Mouse (Mus musculus) forebrain, embryonic 15.5 days (tissue): ENCODE results near the gene Ccr7. TPM values are rescaled to one million over a fixed set of nuclear protein-coding genes. Genes with fewer than 3 reads are reported as not detected.

Experiments used
- ATAC-seq: fragments of 200-750 bp; cut with Nextera tagmentation; replicated peaks from 2 replicates; pipeline ENCODE4 v1.8.0; 2017; ENCODE audit warnings: mild to moderate bottlenecking, moderate TSS enrichment, moderate library complexity
- H3K27ac ChIP-seq: fragments of 300-500 bp; sonication (generic); replicated peaks from 2 replicates; pipeline ENCODE4 v1.5.1; 2015; ENCODE audit warnings: mild to moderate bottlenecking, inconsistent platforms
- H3K27me3 ChIP-seq: fragments of 300-500 bp; sonication (generic); 2 replicates; pipeline ENCODE4 v1.6.1; 2015; ENCODE audit warnings: inconsistent platforms
- H3K36me3 ChIP-seq: fragments of 300-500 bp; sonication (generic); 2 replicates; pipeline ENCODE4 v1.6.1; 2015; ENCODE audit warnings: mild to moderate bottlenecking, inconsistent platforms
- H3K4me1 ChIP-seq: fragments of 300-500 bp; sonication (generic); 2 replicates; pipeline ENCODE4 v1.6.1; 2015; ENCODE audit warnings: inconsistent platforms
- H3K4me2 ChIP-seq: fragments of 300-500 bp; sonication (generic); replicated peaks from 2 replicates; pipeline ENCODE4 v1.6.1; 2015; ENCODE audit warnings: mild to moderate bottlenecking, inconsistent platforms
- H3K4me3 ChIP-seq: fragments of 300-500 bp; sonication (generic); 2 replicates; pipeline ENCODE4 v1.5.1; 2015; ENCODE audit warnings: mild to moderate bottlenecking, inconsistent platforms
- H3K9ac ChIP-seq: fragments of 300-500 bp; sonication (generic); replicated peaks from 2 replicates; pipeline ENCODE4 v1.6.1; 2015; ENCODE audit warnings: mild to moderate bottlenecking, inconsistent platforms
- H3K9me3 ChIP-seq: fragments of 300-500 bp; sonication (generic); 2 replicates; pipeline ENCODE4 v1.6.1; 2016; ENCODE audit warnings: inconsistent platforms
- WGBS: fragments of 180-500 bp; shearing (Covaris S2); methylation state at CpG from one replicate; pipeline ENCODE4 v1.1.7; 2015; ENCODE audit warnings: mixed read lengths; 5-methylcytosine and 5-hydroxymethylcytosine counted together
- polyA plus RNA-seq: library from polyadenylated mRNA; unstranded; fragments of >200 nt; fragmentation: Nextera tagmentation; extraction: Ambion mirVana; gene quantifications from 2 replicates; pipeline ENCODE4 v1.2.1, GENCODE M21; 2015

Ccr7 gene
- polyA plus RNA-seq, 1 experiment from 2014 or later = not detected

GRCm38 (mm10) chr11:99104609-99105410 lies 50.1 kb downstream of the Ccr7 start:
- 89% methylated on average over 9 of the region's 9 CpGs for WGBS
- Histone ChIP-seq H3K36me3 (no peaks in the 10 kb centered on the region), H3K9ac (no peak overlapping the region), H3K4me3 (no peak overlapping the region), H3K9me3 (no peaks in the 10 kb centered on the region), H3K4me2 (no peak overlapping the region), H3K4me1 (no peaks in the 10 kb centered on the region), H3K27ac (no peak overlapping the region), H3K27me3 (no peaks in the 10 kb centered on the region)
- no peak for ATAC-seq

GRCm38 (mm10) chr11:99102575-99103270 lies 52.2 kb downstream of the Ccr7 start:
- 87% methylated on average over 9 of the region's 9 CpGs for WGBS
- ATAC-seq = no peak
- no peaks in the 10 kb centered on the region for H3K9me3 ChIP-seq
- no peaks in the 10 kb centered on the region for H3K36me3 ChIP-seq
- no peak overlapping the region for H3K4me2 ChIP-seq
- H3K4me3 ChIP-seq = no peak overlapping the region
- H3K9ac ChIP-seq = no peak overlapping the region
- no peak overlapping the region for H3K27ac ChIP-seq
- H3K4me1 ChIP-seq = no peaks in the 10 kb centered on the region
- H3K27me3 ChIP-seq = no peaks in the 10 kb centered on the region

GRCm38 (mm10) chr11:99101693-99102092 lies 53.2 kb downstream of the Ccr7 start:
- no peak overlapping the region for H3K4me2 ChIP-seq
- H3K4me3 ChIP-seq = no peak overlapping the region
- H3K27me3 ChIP-seq = no peaks in the 10 kb centered on the region
- no peaks in the 10 kb centered on the region for H3K4me1 ChIP-seq
- no peak for ATAC-seq
- WGBS = 86% methylated on average over 8 of the region's 8 CpGs
- H3K9me3 ChIP-seq = no peaks in the 10 kb centered on the region
- no peaks in the 10 kb centered on the region for H3K36me3 ChIP-seq
- no peak overlapping the region for H3K9ac ChIP-seq
- H3K27ac ChIP-seq = no peak overlapping the region

GRCm38 (mm10) chr11:99100215-99100614 lies 54.7 kb downstream of the Ccr7 start:
- Histone ChIP-seq H3K4me3 (no peak overlapping the region), H3K27ac (no peak overlapping the region), H3K27me3 (no peaks in the 10 kb centered on the region), H3K9ac (no peak overlapping the region), H3K36me3 (no peaks in the 10 kb centered on the region), H3K4me1 (no peaks in the 10 kb centered on the region), H3K4me2 (no peak overlapping the region), H3K9me3 (no peaks in the 10 kb centered on the region)
- ATAC-seq = no peak
- WGBS = 87% methylated on average over 5 of the region's 5 CpGs

- no peaks in the 10 kb centered on the region for H3K9me3 ChIP-seq
- no peaks in the 10 kb centered on the region for H3K27me3 ChIP-seq
- WGBS = 82% methylated on average over 7 of the region's 7 CpGs
These were observed 55.4 kb downstream of the Ccr7 start for GRCm38 (mm10) chr11:99099516-99099915.

GRCm38 (mm10) chr11:99098924-99099323 lies 56.0 kb downstream of the Ccr7 start:
- 91% methylated on average over 9 of the region's 9 CpGs for WGBS
- H3K4me2 ChIP-seq = no peak overlapping the region
- no peaks in the 10 kb centered on the region for H3K27me3 ChIP-seq
- H3K4me1 ChIP-seq = no peaks in the 10 kb centered on the region
- H3K36me3 ChIP-seq = no peaks in the 10 kb centered on the region
- ATAC-seq = no peak
- H3K9me3 ChIP-seq = no peaks in the 10 kb centered on the region
- H3K27ac ChIP-seq = no peak overlapping the region
- H3K4me3 ChIP-seq = no peak overlapping the region
- H3K9ac ChIP-seq = no peak overlapping the region

More at GRCm38 (mm10) chr11:99099516-99099915, 55.4 kb downstream of the Ccr7 start:
- no peaks in the 10 kb centered on the region for H3K4me1 ChIP-seq
- H3K4me2 ChIP-seq = no peak overlapping the region
- H3K9ac ChIP-seq = no peak overlapping the region
- no peak overlapping the region for H3K27ac ChIP-seq
- ATAC-seq = no peak
- H3K4me3 ChIP-seq = no peak overlapping the region
- no peaks in the 10 kb centered on the region for H3K36me3 ChIP-seq

GRCm38 (mm10) chr11:99096996-99097774 lies 57.7 kb downstream of the Ccr7 start:
- 72% methylated on average over 8 of the region's 8 CpGs for WGBS
- ATAC-seq = no peak
- H3K4me1 ChIP-seq = no peaks in the 10 kb centered on the region
- no peak overlapping the region for H3K4me2 ChIP-seq
- H3K27ac ChIP-seq = 0 out of 2 replicates have a peak overlapping the region, but pooled peaks have one; percentile 5
- no peak overlapping the region for H3K4me3 ChIP-seq
- no peaks in the 10 kb centered on the region for H3K36me3 ChIP-seq
- H3K9ac ChIP-seq = no peak overlapping the region
- H3K9me3 ChIP-seq = no peaks in the 10 kb centered on the region
- no peaks in the 10 kb centered on the region for H3K27me3 ChIP-seq

GRCm38 (mm10) chr11:99096417-99096816 lies 58.5 kb downstream of the Ccr7 start:
- WGBS = 78% methylated on average over 4 of the region's 4 CpGs
- H3K27ac ChIP-seq = no peak overlapping the region
- no peaks in the 10 kb centered on the region for H3K27me3 ChIP-seq
- H3K4me3 ChIP-seq = no peak overlapping the region
- no peaks in the 10 kb centered on the region for H3K36me3 ChIP-seq
- ATAC-seq = no peak
- H3K4me1 ChIP-seq = no peaks in the 10 kb centered on the region
- H3K4me2 ChIP-seq = no peak overlapping the region
- H3K9me3 ChIP-seq = no peaks in the 10 kb centered on the region
- H3K9ac ChIP-seq = no peak overlapping the region

GRCm38 (mm10) chr11:99095759-99096158 lies 59.1 kb downstream of the Ccr7 start:
- no peak overlapping the region for H3K27ac ChIP-seq
- H3K36me3 ChIP-seq = no peaks in the 10 kb centered on the region
- no peaks in the 10 kb centered on the region for H3K4me1 ChIP-seq
- no peak overlapping the region for H3K4me3 ChIP-seq
- H3K9ac ChIP-seq = no peak overlapping the region
- H3K4me2 ChIP-seq = no peak overlapping the region
- no peaks in the 10 kb centered on the region for H3K27me3 ChIP-seq
- H3K9me3 ChIP-seq = no peaks in the 10 kb centered on the region
- no peak for ATAC-seq
- WGBS = 86% methylated on average over 4 of the region's 4 CpGs

GRCm38 (mm10) chr11:99094911-99095676 lies 59.8 kb downstream of the Ccr7 start:
- Histone ChIP-seq H3K9ac (no peak overlapping the region), H3K27ac (no peak overlapping the region), H3K4me2 (no peak overlapping the region), H3K4me1 (no peaks in the 10 kb centered on the region), H3K4me3 (no peak overlapping the region), H3K9me3 (no peaks in the 10 kb centered on the region), H3K36me3 (no peaks in the 10 kb centered on the region), H3K27me3 (no peaks in the 10 kb centered on the region)
- 58% methylated on average over 2 of the region's 2 CpGs for WGBS
- no peak for ATAC-seq
